Mouse (Mus musculus) thymus, adult 2 months (tissue): ENCODE measurements around the gene Pds5a. TPM values are rescaled to one million over a fixed set of nuclear protein-coding genes. Genes with fewer than 3 reads are reported as not detected.

Experiments
- DNase-seq: peaks from one replicate; pipeline ENCODE4 v3.0.0; 2021
- H3K27ac ChIP-seq: fragments of 200-500 bp; 2 replicates; pipeline ENCODE4 v1.5.1; 2012; ENCODE audit warnings: low read length, control low read depth; ENCODE audit not compliant: control insufficient read depth, insufficient read depth
- H3K27me3 ChIP-seq: fragments of 200-500 bp; 2 replicates; pipeline ENCODE4 v1.6.1; 2012; ENCODE audit warnings: mild to moderate bottlenecking, low read length, moderate library complexity, mixed read lengths; ENCODE audit not compliant: control insufficient read depth, insufficient read depth
- H3K36me3 ChIP-seq: fragments of 200-500 bp; 2 replicates; pipeline ENCODE4 v1.6.1; 2012; ENCODE audit warnings: mild to moderate bottlenecking, low read length, moderate library complexity; ENCODE audit not compliant: control insufficient read depth, insufficient read depth
- H3K4me1 ChIP-seq: fragments of 200-500 bp; replicated peaks from 2 replicates; pipeline ENCODE4 v1.6.1; 2012; ENCODE audit warnings: low read length; ENCODE audit not compliant: control insufficient read depth, insufficient read depth
- H3K4me3 ChIP-seq: fragments of 200-500 bp; 2 replicates; pipeline ENCODE4 v1.5.1; 2012; ENCODE audit warnings: mild to moderate bottlenecking, low read length, control low read depth, moderate library complexity; ENCODE audit not compliant: control insufficient read depth, insufficient read depth
- CTCF ChIP-seq: fragments of 200-500 bp; IDR thresholded peaks from 2 replicates; pipeline ENCODE4 v1.5.1; 2012; ENCODE audit warnings: mild to moderate bottlenecking, control low read depth, low read length, moderate library complexity, borderline replicate concordance; ENCODE audit not compliant: control insufficient read depth, poor library complexity, insufficient read depth; ENCODE audit errors: extremely low read depth
- POLR2A ChIP-seq: fragments of 200-500 bp; IDR thresholded peaks from 2 replicates; pipeline ENCODE4 v1.6.1; 2012; ENCODE audit warnings: mild to moderate bottlenecking, low read length, control low read depth, moderate library complexity; ENCODE audit not compliant: control insufficient read depth, poor library complexity, insufficient read depth; ENCODE audit errors: extremely low read depth
- WGBS: fragments of 180-500 bp; shearing (Covaris S2); methylation state at CpG from one replicate; pipeline ENCODE4 v1.1.7; 2018; 5-methylcytosine and 5-hydroxymethylcytosine counted together
- polyA plus RNA-seq: library from polyadenylated mRNA; depleted of rRNA; stranded (reverse); fragments of >200 nt; gene quantifications from 2 replicates; pipeline ENCODE4 v1.2.3, GENCODE M21; 2012

The Pds5a gene
- polyA plus RNA-seq, 1 experiment, result 52.2 TPM

- WGBS, result 82% methylated on average over 4 of the region's 4 CpGs
- H3K36me3 ChIP-seq, result no peaks in the 10 kb centered on the region
- no peaks in the 10 kb centered on the region for H3K27me3 ChIP-seq
- no peak for DNase-seq
- no peak overlapping the region for H3K4me3 ChIP-seq
- H3K4me1 ChIP-seq, result peaks cover 4% of the 10 kb centered on the region
- TF ChIP-seq POLR2A, result no peak
- no peak for TF ChIP-seq CTCF
- H3K27ac ChIP-seq, result no peak overlapping the region
These were observed 8.1 kb upstream of the Pds5a start for GRCm38 (mm10) chr5:65706171-65706570.

- 84% methylated on average over 12 of the region's 12 CpGs for WGBS
- TF ChIP-seq POLR2A (no peak), CTCF (no peak)
- no peak overlapping the region for H3K27ac ChIP-seq
- H3K36me3 ChIP-seq, result no peaks in the 10 kb centered on the region
- no peak for DNase-seq
- H3K4me1 ChIP-seq, result peaks cover 4% of the 10 kb centered on the region
- H3K4me3 ChIP-seq, result no peak overlapping the region
- no peaks in the 10 kb centered on the region for H3K27me3 ChIP-seq
These were observed 6.9 kb upstream of the Pds5a start for GRCm38 (mm10) chr5:65704765-65705678.

GRCm38 (mm10) chr5:65703261-65703660, 5.2 kb upstream of the Pds5a start:
- 80% methylated on average over 9 of the region's 9 CpGs for WGBS
- no peaks in the 10 kb centered on the region for H3K36me3 ChIP-seq
- TF ChIP-seq CTCF (no peak), POLR2A (no peak)
- H3K27ac ChIP-seq, result no peak overlapping the region
- peaks cover 7% of the 10 kb centered on the region for H3K4me1 ChIP-seq
- H3K27me3 ChIP-seq, result no peaks in the 10 kb centered on the region
- no peak for DNase-seq
- no peak overlapping the region for H3K4me3 ChIP-seq

GRCm38 (mm10) chr5:65700102-65700501, 2.0 kb upstream of the Pds5a start:
- 95% methylated on average over 5 of the region's 5 CpGs for WGBS
- TF ChIP-seq POLR2A (no peak), CTCF (no peak)
- Histone ChIP-seq H3K4me1 (peaks cover 9% of the 10 kb centered on the region), H3K4me3 (no peak overlapping the region), H3K27ac (no peak overlapping the region), H3K36me3 (no peaks in the 10 kb centered on the region), H3K27me3 (no peaks in the 10 kb centered on the region)
- no peak for DNase-seq

GRCm38 (mm10) chr5:65699146-65699545, 1.1 kb upstream of the Pds5a start:
- Histone ChIP-seq H3K36me3 (no peaks in the 10 kb centered on the region), H3K27me3 (no peaks in the 10 kb centered on the region), H3K4me1 (peaks cover 11% of the 10 kb centered on the region), H3K27ac (peak overlapping the region; percentile 69; the same call in 1 of the 2 replicates), H3K4me3 (no peak overlapping the region)
- WGBS, result 69% methylated on average over 10 of the region's 10 CpGs
- no peak for TF ChIP-seq CTCF
- no peak for TF ChIP-seq POLR2A
- no peak for DNase-seq

- H3K4me1 ChIP-seq, result peaks cover 11% of the 10 kb centered on the region
- no peak for TF ChIP-seq CTCF
- 26% methylated on average over 6 of the region's 6 CpGs for WGBS
These were observed 675 bp upstream of the Pds5a start for GRCm38 (mm10) chr5:65698759-65699136.

GRCm38 (mm10) chr5:65697486-65697835, 612 bp downstream of the Pds5a start:
- Histone ChIP-seq H3K27me3 (no peaks in the 10 kb centered on the region), H3K4me3 (peak overlapping the region; percentile 92), H3K27ac (peak overlapping the region; percentile 1; the same call in 1 of the 2 replicates), H3K36me3 (no peaks in the 10 kb centered on the region), H3K4me1 (peaks cover 11% of the 10 kb centered on the region)
- under 1% methylated on average over 48 of the region's 49 CpGs for WGBS
- TF ChIP-seq CTCF (no peak), POLR2A (no peak)
- peak; percentile 64 for DNase-seq

More at GRCm38 (mm10) chr5:65698759-65699136, 675 bp upstream of the Pds5a start:
- H3K27me3 ChIP-seq, result no peaks in the 10 kb centered on the region
- H3K27ac ChIP-seq, result peak overlapping the region; percentile 69
- DNase-seq, result no peak
- peak overlapping the region; percentile 64 for H3K4me3 ChIP-seq
- H3K36me3 ChIP-seq, result no peaks in the 10 kb centered on the region
